Mouse (Mus musculus): Measurements from ENCODE around the gene Spon1. TPM values are rescaled to one million over a fixed set of nuclear protein-coding genes. Genes with fewer than 3 reads are reported as not detected.

Spon1 gene
- total and polyA plus RNA-seq, 2 experiments from 2014 or later, result 25.8 to 26.4 TPM

DNA sequence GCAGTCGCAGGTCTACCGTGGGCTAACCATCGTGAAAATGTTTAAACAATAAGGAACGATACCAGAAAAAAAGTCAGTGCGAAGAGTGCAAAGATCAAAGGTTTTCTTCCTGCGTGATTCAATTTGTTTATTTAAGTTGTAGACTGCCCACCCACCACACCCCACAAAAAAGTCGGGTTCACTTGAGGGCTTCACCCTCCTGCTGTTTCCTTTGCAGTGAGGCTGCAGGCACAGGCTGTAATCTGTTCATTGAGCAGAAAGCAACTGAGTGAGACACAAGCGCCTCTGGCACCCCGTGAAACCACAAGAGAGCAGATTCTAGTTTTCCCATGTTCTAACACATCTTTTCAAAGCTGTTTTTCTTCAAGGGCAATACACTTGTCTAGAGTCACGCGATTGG lies 322.2 kb downstream of the Spon1 start:
- Histone ChIP-seq H3K9ac (no peak overlapping the region), H3K4me2 (ENCODE audit: low read depth) (no peak overlapping the region), H3K4me1 (ENCODE audit: insufficient read depth) (peaks cover 4% of the 10 kb centered on the region; the same call in 1 of the 2 replicates), H3K27ac (ENCODE audit: low read depth, low read length) (no peak overlapping the region), H3K9me3 (ENCODE audit: low read length) (no peaks in the 10 kb centered on the region), H3K27me3 (ENCODE audit: insufficient read depth, low read length) (no peaks in the 10 kb centered on the region), H3K36me3 (ENCODE audit: insufficient read depth) (no peaks in the 10 kb centered on the region), H3K4me3 (ENCODE audit: low read depth, low read length) (no peak overlapping the region)
- WGBS, result 10% methylated on average over 11 of the region's 11 CpGs
- DNase-seq (no peak), ATAC-seq (no peak)
- no peak for TF ChIP-seq CTCF (IDR thresholded peaks at IDR 0.05; ENCODE audit: low read depth)

DNA sequence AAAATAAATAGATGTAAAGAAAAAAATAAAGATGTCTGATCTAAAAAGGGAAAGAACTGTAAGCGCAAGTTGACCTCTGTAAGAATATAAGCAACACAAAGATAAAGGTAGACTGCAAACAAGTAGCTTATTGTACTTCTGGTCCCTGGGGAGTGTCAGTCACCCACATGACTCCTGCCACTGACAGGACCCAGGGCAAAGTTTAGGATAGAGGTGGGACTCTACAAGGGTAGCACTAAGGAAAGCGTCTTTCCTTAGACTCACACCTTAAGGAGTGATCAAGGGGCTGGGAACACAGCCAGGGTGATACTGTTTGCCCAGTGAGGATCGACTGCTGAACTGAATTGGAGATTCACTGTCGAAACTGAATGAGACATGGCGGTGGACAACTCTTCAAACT lies 323.1 kb downstream of the Spon1 start:
- Histone ChIP-seq H3K9ac (no peak overlapping the region), H3K4me2 (ENCODE audit: low read depth) (no peak overlapping the region), H3K27ac (ENCODE audit: low read depth, low read length) (no peak overlapping the region), H3K9me3 (ENCODE audit: low read length) (no peaks in the 10 kb centered on the region), H3K4me1 (ENCODE audit: insufficient read depth) (peaks cover 4% of the 10 kb centered on the region; the same call in 1 of the 2 replicates), H3K4me3 (ENCODE audit: low read depth, low read length) (no peak overlapping the region), H3K36me3 (ENCODE audit: insufficient read depth) (no peaks in the 10 kb centered on the region), H3K27me3 (ENCODE audit: insufficient read depth, low read length) (no peaks in the 10 kb centered on the region)
- DNase-seq, result no peak
- no peak for TF ChIP-seq CTCF (IDR thresholded peaks at IDR 0.05; ENCODE audit: low read depth)
- no peak for ATAC-seq
- 59% methylated on average over 5 of the region's 5 CpGs for WGBS

DNA sequence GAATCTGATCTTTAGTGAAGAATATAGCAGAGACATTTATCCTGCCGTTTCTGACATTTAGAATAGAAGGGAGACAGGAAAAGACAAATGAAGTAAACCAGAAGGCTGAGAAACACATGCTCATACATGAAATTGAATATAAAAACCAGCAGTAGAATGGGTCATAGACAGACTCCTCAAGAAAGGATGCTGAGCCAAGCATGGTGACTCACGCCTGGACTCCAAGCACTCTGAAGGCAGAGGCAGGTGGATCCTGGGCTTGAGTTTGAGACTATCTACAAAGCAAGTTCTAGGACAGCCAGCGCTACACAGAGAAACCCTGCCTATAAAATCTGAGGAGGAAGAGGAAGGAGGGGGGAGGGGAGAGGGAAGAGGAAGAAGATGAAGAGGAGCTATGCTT lies 324.4 kb downstream of the Spon1 start:
- TF ChIP-seq CTCF (IDR thresholded peaks at IDR 0.05; ENCODE audit: low read depth), result no peak
- no peaks in the 10 kb centered on the region for H3K36me3 ChIP-seq (ENCODE audit: insufficient read depth)
- H3K9ac ChIP-seq, result no peak overlapping the region
- DNase-seq (no peak), ATAC-seq (no peak)
- H3K4me3 ChIP-seq (ENCODE audit: low read depth, low read length), result no peak overlapping the region
- H3K27me3 ChIP-seq (ENCODE audit: insufficient read depth, low read length), result no peaks in the 10 kb centered on the region
- no peak overlapping the region for H3K4me2 ChIP-seq (ENCODE audit: low read depth)
- no peaks in the 10 kb centered on the region for H3K9me3 ChIP-seq (ENCODE audit: low read length)
- WGBS, result 82% methylated on average over 3 of the region's 3 CpGs
- peaks cover 4% of the 10 kb centered on the region; the same call in 1 of the 2 replicates for H3K4me1 ChIP-seq (ENCODE audit: insufficient read depth)
- H3K27ac ChIP-seq (ENCODE audit: low read depth, low read length), result no peak overlapping the region

GRCm38 (mm10) chr7:114090892-114091545 lies 325.2 kb downstream of the Spon1 start:
- no peak for ATAC-seq
- WGBS, result 67% methylated on average over 10 of the region's 10 CpGs
- no peak for DNase-seq

More at GRCm38 (mm10) chr7:114090892-114091545, 325.2 kb downstream of the Spon1 start:
- H3K27me3 ChIP-seq (ENCODE audit: insufficient read depth, low read length), result no peaks in the 10 kb centered on the region
- no peaks in the 10 kb centered on the region for H3K36me3 ChIP-seq (ENCODE audit: insufficient read depth)
- no peak overlapping the region for H3K27ac ChIP-seq (ENCODE audit: low read depth, low read length)
- H3K9me3 ChIP-seq (ENCODE audit: low read length), result no peaks in the 10 kb centered on the region
- H3K4me2 ChIP-seq (ENCODE audit: low read depth), result no peak overlapping the region
- H3K4me1 ChIP-seq (ENCODE audit: insufficient read depth), result peaks cover 4% of the 10 kb centered on the region; the same call in 1 of the 2 replicates
- no peak overlapping the region for H3K9ac ChIP-seq
- no peak overlapping the region for H3K4me3 ChIP-seq (ENCODE audit: low read depth, low read length)
- no peak for TF ChIP-seq CTCF (IDR thresholded peaks at IDR 0.05; ENCODE audit: low read depth)

Measured in forebrain, postnatal 0 days (tissue).